Comparison of ENCODE assay signal across 18 mouse cellular contexts in genomic region chr1:50980591-50980990, GRCm38 (mm10).
DNase-seq lines count a peak whose midpoint lies in the region; ATAC-seq and TF ChIP-seq lines count a peak whose summit lies in the region.
"Had no signal": no experiment of that assay in that cellular context is flagged by ENCODE, and none has a peak within 500 bp of the region (broad histone marks: within the 10 kb centered on the region; RNA-seq: fewer than 3 reads in every experiment).

No protein-coding gene starts in this region.

- intact Hi-C loops in left cerebral cortex, postnatal 10 days (cut with DNase I) = no loop called here

- H3K9me3 ChIP-seq in hindbrain, embryonic 13.5 days = no peaks in the 10 kb centered on the region
- H3K9me3 ChIP-seq in hindbrain, embryonic 11.5 days (ENCODE audit: control insufficient read depth, low read length) = no peaks in the 10 kb centered on the region
- H3K9me3 ChIP-seq in lung, embryonic 16.5 days (ENCODE audit: control insufficient read depth, low read length) = no peaks in the 10 kb centered on the region
- H3K9me3 ChIP-seq in lung, postnatal 0 days (ENCODE audit: low read length) = no peaks in the 10 kb centered on the region
- H3K9me3 ChIP-seq in embryonic facial prominence, embryonic 10.5 days = no peaks in the 10 kb centered on the region
- H3K9me3 ChIP-seq: G1E; heart, embryonic 15.5 days; kidney, embryonic 15.5 days; limb, embryonic 15.5 days; neural tube, embryonic 15.5 days had no signal

- no peaks in the 10 kb centered on the region for H3K36me3 ChIP-seq in hindbrain, embryonic 13.5 days
- no peaks in the 10 kb centered on the region for H3K36me3 ChIP-seq in hindbrain, embryonic 11.5 days (ENCODE audit: control insufficient read depth, insufficient read depth, low read length)
- H3K36me3 ChIP-seq in lung, embryonic 16.5 days (ENCODE audit: control insufficient read depth, insufficient read depth, low read length) = no peaks in the 10 kb centered on the region
- no peaks in the 10 kb centered on the region for H3K36me3 ChIP-seq in lung, postnatal 0 days (ENCODE audit: insufficient read depth, low read length)
- no peaks in the 10 kb centered on the region for H3K36me3 ChIP-seq in embryonic facial prominence, embryonic 10.5 days (replicated peaks)
- H3K36me3 ChIP-seq: G1E; heart, embryonic 15.5 days; kidney, embryonic 15.5 days; limb, embryonic 15.5 days; neural tube, embryonic 15.5 days had no signal

- H3K9ac ChIP-seq in hindbrain, embryonic 13.5 days = no peak overlapping the region
- H3K9ac ChIP-seq in hindbrain, embryonic 11.5 days (ENCODE audit: low read depth, low read length) = no peak overlapping the region
- H3K9ac ChIP-seq in lung, embryonic 16.5 days (ENCODE audit: low read length) = no peak overlapping the region
- no peak overlapping the region for H3K9ac ChIP-seq in lung, postnatal 0 days (replicated peaks; ENCODE audit: low read depth)
- H3K9ac ChIP-seq: heart, embryonic 15.5 days; kidney, embryonic 15.5 days; limb, embryonic 15.5 days; neural tube, embryonic 15.5 days had no signal

- 80% methylated on average over 4 of the region's 4 CpGs for WGBS in hindbrain, embryonic 13.5 days
- WGBS in hindbrain, embryonic 11.5 days = 66% methylated on average over 4 of the region's 4 CpGs
- WGBS in lung, embryonic 16.5 days = 65% methylated on average over 4 of the region's 4 CpGs
- WGBS in lung, postnatal 0 days = 57% methylated on average over 4 of the region's 4 CpGs
- 77% methylated on average over 4 of the region's 4 CpGs for WGBS in embryonic facial prominence, embryonic 10.5 days

- TF ChIP-seq EP300 in lung, postnatal 0 days (IDR thresholded peaks at IDR 0.05) = no peak

- DNase-seq in hindbrain, embryonic 11.5 days (ENCODE audit: low spot score) = no peak
- DNase-seq in lung, postnatal 0 days (ENCODE audit: low spot score) = no peak
- DNase-seq in left cerebral cortex, postnatal 10 days (ENCODE audit: extremely low spot score in 1 of 2, low spot score in 2 of 2) = peak; percentile 18 to 33
- peak; percentile 61 to 88 for DNase-seq in right cerebral cortex, postnatal 36 days (ENCODE audit: low spot score in 2 of 2)
- no peak for DNase-seq in thymus, postnatal 4 days
- no peak for DNase-seq in embryonic facial prominence, embryonic 10.5 days (ENCODE audit: low spot score)
- DNase-seq: embryo, embryonic 11 days; thymus, postnatal 25 days had no signal

- H3K27me3 ChIP-seq in hindbrain, embryonic 13.5 days = no peaks in the 10 kb centered on the region
- no peaks in the 10 kb centered on the region for H3K27me3 ChIP-seq in hindbrain, embryonic 11.5 days (ENCODE audit: control insufficient read depth, insufficient read depth, low read length)
- H3K27me3 ChIP-seq in lung, embryonic 16.5 days (ENCODE audit: control insufficient read depth, insufficient read depth, low read depth, low read length) = no peaks in the 10 kb centered on the region
- H3K27me3 ChIP-seq in lung, postnatal 0 days (replicated peaks; ENCODE audit: insufficient read depth, low read length) = no peaks in the 10 kb centered on the region
- H3K27me3 ChIP-seq in embryonic facial prominence, embryonic 10.5 days (replicated peaks; ENCODE audit: low read depth, poor library complexity, severe bottlenecking) = no peaks in the 10 kb centered on the region
- H3K27me3 ChIP-seq: heart, embryonic 15.5 days; kidney, embryonic 15.5 days; limb, embryonic 15.5 days; neural tube, embryonic 15.5 days had no signal

- H3K4me2 ChIP-seq in hindbrain, embryonic 13.5 days = no peak overlapping the region
- H3K4me2 ChIP-seq in hindbrain, embryonic 11.5 days (replicated peaks; ENCODE audit: low read depth, low read length) = no peak overlapping the region
- no peak overlapping the region for H3K4me2 ChIP-seq in lung, embryonic 16.5 days (ENCODE audit: low read depth, low read length)
- H3K4me2 ChIP-seq in lung, postnatal 0 days (replicated peaks; ENCODE audit: low read depth, low read length) = no peak overlapping the region
- H3K4me2 ChIP-seq: heart, embryonic 15.5 days; kidney, embryonic 15.5 days; limb, embryonic 15.5 days; neural tube, embryonic 15.5 days had no signal

- no peak for ATAC-seq in hindbrain, embryonic 13.5 days (ENCODE audit: low FRiP score)
- ATAC-seq in hindbrain, embryonic 11.5 days (ENCODE audit: low FRiP score) = no peak
- 0 out of 2 replicates have a peak, but pooled peaks have one; percentile 8 for ATAC-seq in lung, embryonic 16.5 days (ENCODE audit: low read depth)
- no peak for ATAC-seq in lung, postnatal 0 days
- ATAC-seq: CD4-positive, CD25-positive, alpha-beta regulatory T cell, adult 4 months had no signal

- H3K4me3 ChIP-seq in hindbrain, embryonic 13.5 days = no peak overlapping the region
- H3K4me3 ChIP-seq in hindbrain, embryonic 11.5 days (ENCODE audit: low read depth, low read length) = no peak overlapping the region
- no peak overlapping the region for H3K4me3 ChIP-seq in lung, embryonic 16.5 days (ENCODE audit: low read length)
- H3K4me3 ChIP-seq in lung, postnatal 0 days (ENCODE audit: low read depth, low read length) = no peak overlapping the region
- H3K4me3 ChIP-seq in embryonic facial prominence, embryonic 10.5 days = no peak overlapping the region
- H3K4me3 ChIP-seq: heart, embryonic 15.5 days; kidney, embryonic 15.5 days; limb, embryonic 15.5 days; myocyte; neural tube, embryonic 15.5 days had no signal

- H3K27ac ChIP-seq in hindbrain, embryonic 13.5 days = 0 out of 2 replicates have a peak overlapping the region, but pooled peaks have one; percentile 8
- no peak overlapping the region for H3K27ac ChIP-seq in hindbrain, embryonic 11.5 days (ENCODE audit: low read depth, low read length)
- H3K27ac ChIP-seq in lung, embryonic 16.5 days (ENCODE audit: low read length) = peak overlapping the region; percentile 19
- no peak overlapping the region for H3K27ac ChIP-seq in lung, postnatal 0 days (ENCODE audit: low read length)
- H3K27ac ChIP-seq in embryonic facial prominence, embryonic 10.5 days (replicated peaks) = no peak overlapping the region
- H3K27ac ChIP-seq: heart, embryonic 15.5 days; kidney, embryonic 15.5 days; limb, embryonic 15.5 days; neural tube, embryonic 15.5 days; stomach, postnatal 0 days had no signal

- H3K4me1 ChIP-seq in hindbrain, embryonic 13.5 days (replicated peaks) = peaks cover 6% of the 10 kb centered on the region; the same call in 1 of the 2 replicates
- H3K4me1 ChIP-seq in hindbrain, embryonic 11.5 days (replicated peaks; ENCODE audit: control insufficient read depth, insufficient read depth, low read length) = no peaks in the 10 kb centered on the region
- H3K4me1 ChIP-seq in lung, embryonic 16.5 days (replicated peaks; ENCODE audit: control insufficient read depth, insufficient read depth, low read length) = peaks cover 4% of the 10 kb centered on the region; the same call in 1 of the 2 replicates
- no peaks in the 10 kb centered on the region for H3K4me1 ChIP-seq in lung, postnatal 0 days (ENCODE audit: insufficient read depth, low read depth, low read length)
- no peaks in the 10 kb centered on the region for H3K4me1 ChIP-seq in embryonic facial prominence, embryonic 10.5 days
- H3K4me1 ChIP-seq: heart, embryonic 15.5 days; kidney, embryonic 15.5 days; limb, embryonic 15.5 days; neural tube, embryonic 15.5 days had no signal

- TF ChIP-seq CTCF in lung, postnatal 0 days (IDR thresholded peaks at IDR 0.05) = no peak

Comparison
In these comparisons a context has a peak if more than half of its experiments do, and no peak if none do; other contexts are left out.
1. H3K27ac ChIP-seq: peak in hindbrain, embryonic 13.5 days (single experiment) and lung, embryonic 16.5 days (single experiment); none in hindbrain, embryonic 11.5 days (single experiment), lung, postnatal 0 days (single experiment) and embryonic facial prominence, embryonic 10.5 days (single experiment).
2. DNase-seq: peak in left cerebral cortex, postnatal 10 days (2 of 2) and right cerebral cortex, postnatal 36 days (2 of 2); none in hindbrain, embryonic 11.5 days (single experiment), lung, postnatal 0 days (single experiment), thymus, postnatal 4 days (single experiment) and embryonic facial prominence, embryonic 10.5 days (single experiment).